Mouse (Mus musculus) heart, postnatal 14 days (tissue): ENCODE measurements around the gene Gm26992. TPM values are rescaled to one million over a fixed set of nuclear protein-coding genes. Genes with fewer than 3 reads are reported as not detected.
"Not testable (repeated sequence)": the region's sequence is repeated elsewhere in the genome, so short reads cannot be mapped to it uniquely, and the experiment has no call there.

Experiments
- DNase-seq, 2 experiments: peaks; one replicate each; pipeline ENCODE4 v3.0.0; 2021 to 2022
- intact Hi-C: fragments of 180-260 bp; cut with DNase I; formaldehyde crosslinking; loops from one replicate; pipeline ENCODE4 v1.15.1; 2025
- long read RNA-seq, 2 experiments: library from polyadenylated mRNA; stranded (forward); transcript quantifications; one replicate each; pipeline ENCODE4 v2.0.0; 2021
- total RNA-seq, 2 experiments: library from RNA; stranded (reverse); gene quantifications; 2 replicates each; pipeline ENCODE4 v1.2.3; 2021

The Gm26992 gene
- not detected for total RNA-seq
- long read RNA-seq, experiment 1 = 0 reads
- long read RNA-seq, experiment 2 = 0 reads

DNA sequence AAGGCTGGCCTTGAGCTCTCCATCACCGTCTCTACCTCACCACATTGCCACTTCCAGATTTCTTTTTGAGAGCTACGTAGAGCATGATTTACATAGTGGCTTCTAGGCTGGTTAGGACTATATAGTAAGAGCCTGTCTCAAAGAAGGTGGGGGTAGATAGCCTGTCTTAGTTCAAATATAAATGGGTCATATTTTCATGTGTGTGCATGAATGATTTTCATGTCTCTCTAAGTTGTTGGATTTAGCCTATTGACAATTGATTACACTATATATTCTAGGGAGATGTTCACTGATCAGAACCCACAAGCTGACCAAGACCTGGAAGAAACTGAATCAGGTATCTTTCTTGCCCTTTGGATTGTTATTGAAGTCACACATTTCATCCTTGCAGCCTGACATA lies at the start of gene Gm26992:
Gene Gm26992, plus strand, starts transcription at position 301 of the 400 bp plus-strand sequence.
- intact Hi-C loops = no loop called here
- no peak for DNase-seq

DNA sequence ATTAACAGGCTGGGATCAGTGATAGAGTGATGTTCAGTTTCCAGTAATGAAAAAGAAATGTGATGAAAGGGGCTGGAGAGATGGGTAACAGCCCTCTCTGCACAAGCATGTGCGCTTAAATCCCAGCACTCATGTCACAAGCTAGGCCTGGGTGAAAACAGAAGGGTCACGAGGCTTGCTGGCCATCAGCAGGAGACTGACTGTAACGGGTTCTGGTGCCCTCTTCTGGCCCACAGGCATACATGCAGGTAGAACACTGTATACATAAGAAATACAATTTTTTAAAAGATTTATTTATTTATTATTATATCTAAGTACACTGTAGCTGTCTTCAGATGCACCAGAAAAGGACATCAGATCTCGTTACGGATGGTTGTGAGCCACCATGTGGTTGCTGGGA lies 47.6 kb upstream of the Gm26992 start:
- intact Hi-C loops = no loop called here

DNA sequence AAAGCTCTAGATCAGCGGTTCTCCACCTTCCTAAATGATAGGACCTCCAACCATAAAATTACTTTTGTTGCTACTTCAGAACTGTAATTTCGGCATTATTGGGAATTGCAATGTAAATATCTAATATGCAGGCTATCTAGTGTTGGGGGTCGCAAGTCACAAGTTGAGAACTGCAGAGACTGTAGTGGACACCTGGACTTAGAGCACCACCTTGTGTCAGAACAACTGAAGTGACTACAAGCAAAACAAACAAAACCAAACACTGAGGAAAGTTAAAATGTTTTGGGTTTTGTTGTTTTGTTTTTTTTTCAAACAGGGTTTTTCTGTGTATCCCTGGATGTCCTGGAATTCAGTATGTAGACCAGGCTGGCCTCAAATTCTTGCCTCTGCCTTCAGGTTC lies 37.3 kb upstream of the Gm26992 start:
- DNase-seq = no peak
- intact Hi-C loops = no loop called here

More for the DNA sequence above, 47.6 kb upstream of the Gm26992 start:
- peak; percentile 6 to 10 for DNase-seq

DNA sequence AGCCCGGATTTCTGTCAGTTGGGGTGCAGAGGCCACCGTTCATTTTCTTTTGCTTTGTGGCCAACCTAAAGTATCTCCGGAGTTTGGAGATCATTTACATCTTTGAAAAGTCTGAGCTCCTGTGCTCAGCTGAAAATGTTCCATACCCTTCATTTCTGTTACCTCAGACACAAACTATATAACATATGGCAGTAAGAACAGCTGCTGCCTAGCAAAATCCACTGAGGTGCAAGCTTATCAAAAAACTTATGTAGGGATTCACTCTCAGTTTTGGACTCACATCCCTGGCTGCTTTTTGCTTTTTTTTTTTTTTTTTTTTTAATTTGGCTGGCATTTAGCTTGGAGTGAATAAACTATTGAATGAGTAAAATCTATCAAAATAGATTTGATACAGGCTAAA lies 33.7 kb upstream of the Gm26992 start:
- intact Hi-C loops = no loop called here
- DNase-seq = no peak

DNA sequence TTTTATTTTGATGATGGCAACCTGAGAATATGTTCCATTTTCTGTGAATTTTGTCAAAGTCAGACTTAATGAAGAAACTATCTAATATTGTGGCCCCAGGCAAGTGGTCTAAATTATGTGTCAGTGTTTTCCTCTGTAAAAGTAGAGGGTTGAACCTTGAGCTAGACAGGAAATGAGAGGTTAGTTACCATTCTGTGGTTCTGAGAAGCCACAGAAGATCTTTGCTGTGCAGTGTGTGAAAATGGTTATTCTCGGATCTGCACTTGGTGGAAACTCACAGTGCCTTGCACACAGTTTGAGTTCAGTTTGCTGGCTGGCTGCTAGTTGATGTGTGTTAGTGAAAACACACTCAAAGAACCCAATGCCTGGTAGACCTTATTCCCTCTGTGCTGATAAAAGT lies 28.0 kb upstream of the Gm26992 start:
- no peak for DNase-seq
- intact Hi-C loops = no loop called here

DNA sequence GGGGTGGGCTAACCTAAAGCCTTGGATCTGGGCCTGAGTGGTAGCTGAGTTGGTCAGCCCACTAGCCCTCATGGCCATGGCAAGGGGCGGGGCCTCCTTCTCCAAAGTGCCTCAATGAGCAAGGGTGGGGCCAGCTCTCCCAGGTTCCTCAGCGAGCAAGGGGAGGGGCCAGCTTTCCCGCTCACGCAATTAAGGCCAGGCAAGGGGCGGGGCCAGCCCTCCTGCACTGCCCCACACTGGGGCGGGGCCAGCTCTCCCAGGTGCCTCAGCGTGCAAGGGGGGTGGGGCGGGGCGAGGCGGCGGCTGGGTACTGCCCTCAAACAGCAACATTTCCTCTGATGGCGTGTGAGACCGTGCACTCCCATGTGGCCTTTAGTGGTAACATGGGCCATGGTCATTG lies 16.8 kb upstream of the Gm26992 start:
- no peak for DNase-seq
- intact Hi-C loops = no loop called here

DNA sequence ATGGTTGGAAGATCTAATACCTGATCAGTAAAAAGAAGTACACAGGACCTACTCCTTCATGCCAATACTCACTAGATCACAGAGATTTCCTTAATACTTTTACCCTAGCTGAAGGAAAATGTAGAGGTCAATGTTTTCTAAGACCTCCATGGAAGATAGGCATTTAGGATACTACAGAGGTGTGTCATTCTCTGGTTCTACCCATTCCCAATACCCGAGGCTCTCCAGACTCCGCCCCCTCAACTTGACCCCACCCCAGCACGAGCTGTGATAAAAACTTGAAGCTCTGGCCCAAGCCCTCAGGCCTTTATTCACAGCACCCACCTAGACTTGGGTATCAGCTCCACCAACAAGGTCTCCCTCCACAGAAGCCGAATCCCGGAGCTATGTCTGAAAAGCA lies 7.6 kb upstream of the Gm26992 start, which contains the start of gene Tsx:
Gene Tsx, plus strand, starts transcription at position 301 of the 400 bp plus-strand sequence.
- intact Hi-C loops = no loop called here
- no peak for DNase-seq

DNA sequence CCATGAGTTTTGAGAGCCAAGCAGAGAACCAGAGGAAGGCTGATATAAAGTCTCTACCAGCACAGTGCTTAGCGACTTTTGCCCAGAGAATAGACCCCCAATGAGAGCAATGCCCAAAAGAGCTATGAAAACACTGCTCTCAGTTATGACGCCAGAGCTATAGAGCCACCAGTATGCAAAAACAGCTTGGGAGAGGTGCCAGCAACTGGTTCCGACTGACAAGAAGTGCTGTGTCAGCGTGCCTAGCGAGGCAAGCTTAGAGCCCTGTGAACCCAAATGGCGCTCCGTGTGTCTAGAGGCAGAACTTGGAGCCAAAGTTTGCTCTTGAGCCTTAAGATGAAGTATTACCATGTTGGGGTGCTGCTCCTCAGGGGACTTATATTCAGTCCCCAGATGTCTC lies 5.9 kb downstream of the Gm26992 start:
- DNase-seq = no peak
- intact Hi-C loops = no loop called here

DNA sequence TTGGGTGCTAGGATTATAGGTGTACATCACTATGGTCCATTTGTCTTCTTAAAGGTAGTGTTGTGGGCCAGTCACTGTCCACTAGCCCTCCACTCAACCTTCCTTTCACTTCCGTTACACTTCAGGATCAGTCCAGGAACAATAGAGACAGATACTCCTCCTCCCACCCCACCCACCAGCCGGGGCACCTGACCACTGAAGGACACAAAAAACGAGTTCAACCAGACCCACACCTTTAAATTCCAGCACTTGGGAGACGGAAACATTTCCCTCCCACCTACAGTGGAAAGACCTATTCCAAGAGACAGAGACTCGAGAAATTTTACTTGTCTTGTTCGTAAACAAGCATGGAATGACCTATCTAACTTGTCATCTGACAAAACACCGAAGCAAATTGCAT lies 10.5 kb downstream of the Gm26992 start:
- no peak for DNase-seq
- intact Hi-C loops = loop anchor here (10.0 kb wide), 1 partner anchor 477 kb away; no protein-coding TSS in a partner anchor

DNA sequence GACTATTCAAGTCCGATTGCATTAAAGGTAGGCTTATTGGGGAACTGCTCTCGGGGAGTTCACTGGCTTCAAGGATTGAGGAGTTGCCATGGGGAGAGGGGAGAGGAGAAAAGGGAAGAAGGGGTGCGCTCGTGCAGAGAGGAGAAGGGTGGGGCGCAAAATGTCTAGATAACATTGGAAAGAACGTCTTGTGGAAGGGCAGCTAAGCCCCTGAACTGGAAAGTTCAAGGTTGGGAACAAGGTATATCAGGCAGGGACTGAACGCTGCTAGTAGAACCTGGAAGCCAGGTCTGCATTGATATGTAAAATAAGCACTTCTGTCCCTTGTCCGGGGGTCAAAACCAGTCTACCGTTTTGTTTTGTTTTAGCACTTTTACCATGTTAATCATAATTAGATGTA lies 16.2 kb downstream of the Gm26992 start:
- DNase-seq = no peak
- intact Hi-C loops = loop anchor here (10.0 kb wide), 1 partner anchor 483 kb away; no protein-coding TSS in a partner anchor

DNA sequence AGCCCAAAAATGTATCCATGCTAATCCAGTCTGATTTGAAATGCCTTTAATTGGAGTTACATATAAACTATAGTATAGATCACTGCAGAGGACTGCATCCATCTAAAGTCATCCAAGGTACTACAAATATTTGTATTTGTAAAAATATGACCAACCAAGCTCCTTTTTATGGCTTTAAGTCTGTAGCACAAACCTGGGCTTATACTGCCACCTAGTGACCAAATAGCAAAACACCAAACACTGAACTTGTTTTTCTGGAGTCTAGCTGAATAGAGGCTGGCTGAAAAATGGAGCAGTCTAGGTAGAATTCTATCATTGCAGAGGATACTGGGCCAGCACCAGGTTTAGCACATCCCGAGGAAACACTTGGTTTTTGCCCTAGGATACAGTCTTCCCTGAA lies 19.0 kb downstream of the Gm26992 start:
- intact Hi-C loops = no loop called here
- peak in 1 of 2 experiments; percentile 42 for DNase-seq

DNA sequence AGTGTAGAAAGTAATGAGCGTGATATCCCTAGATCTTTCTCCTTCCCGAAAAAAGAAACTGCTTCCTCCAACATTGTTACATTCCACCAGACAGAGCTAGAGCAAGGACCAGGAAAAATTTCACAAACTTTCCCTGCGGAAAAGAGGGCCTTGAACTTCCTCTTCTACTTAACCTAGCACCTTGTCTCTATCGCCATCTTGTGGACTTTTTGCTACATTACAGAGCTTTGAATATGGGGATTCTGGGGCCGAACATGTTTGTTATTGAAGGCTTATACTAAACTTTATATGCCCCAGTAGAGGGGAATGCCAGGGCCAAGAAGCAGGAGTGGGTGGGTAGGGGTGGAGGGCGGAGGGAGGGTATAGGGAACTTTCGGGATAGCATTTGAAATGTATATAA lies 21.9 kb downstream of the Gm26992 start:
- intact Hi-C loops = loop anchor here (2.0 kb wide), 1 partner anchor 183 kb away; no protein-coding TSS in a partner anchor
- DNase-seq = peak in 1 of 2 experiments; percentile 39

DNA sequence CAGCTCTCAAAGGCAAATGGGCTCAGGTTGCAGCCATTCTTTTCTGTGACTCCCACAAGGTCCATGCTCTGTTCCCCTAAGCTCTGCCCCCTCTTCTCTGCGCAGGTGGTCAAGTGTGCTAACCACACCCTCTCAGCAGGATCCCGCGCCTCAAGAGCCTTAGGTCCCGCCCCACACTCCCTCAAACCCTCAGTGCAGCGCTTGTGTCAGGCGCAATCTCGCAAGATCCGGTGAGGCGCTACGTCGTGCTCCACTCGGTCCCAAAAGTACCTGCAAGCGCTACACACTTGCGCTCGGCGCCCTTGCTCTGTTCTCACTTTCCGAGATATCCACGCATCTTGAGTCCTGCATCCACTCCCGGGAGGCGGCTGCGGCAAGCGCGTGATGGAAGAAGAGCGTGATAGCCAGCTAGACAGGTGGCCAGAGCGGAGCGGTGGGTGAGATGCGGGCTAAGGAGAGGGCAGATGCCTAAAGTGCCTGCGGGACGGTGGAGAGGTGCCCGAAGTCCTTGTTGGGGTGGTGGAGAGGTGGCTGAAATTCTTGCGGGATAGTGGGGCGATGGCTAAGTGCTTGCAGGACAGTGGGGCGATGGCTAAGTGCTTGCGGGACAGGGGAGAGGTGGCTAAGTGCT lies 25.8 kb downstream of the Gm26992 start:
- DNase-seq = peak; percentile 2 to 31

DNA sequence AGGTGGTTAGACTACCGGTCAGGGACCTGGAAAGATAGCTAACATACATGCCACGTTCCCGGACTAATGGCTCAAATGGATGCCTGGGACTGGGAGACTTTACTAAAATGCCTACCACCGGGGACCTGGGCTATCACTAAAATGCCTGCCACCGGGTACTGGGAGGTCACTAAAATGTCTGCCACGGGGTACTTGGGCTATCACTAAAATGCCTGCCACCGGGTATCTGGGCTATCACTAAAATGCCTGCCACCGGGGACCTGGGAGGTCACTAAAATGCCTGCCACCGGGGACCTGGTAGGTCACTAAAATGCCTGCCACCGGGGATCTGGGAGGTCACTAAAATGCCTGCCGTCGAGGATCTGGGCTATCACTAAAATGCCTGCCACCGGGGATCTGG lies 26.6 kb downstream of the Gm26992 start:
- DNase-seq, intact Hi-C loops: not testable (repeated sequence)

More for the DNA sequence above, 25.8 kb downstream of the Gm26992 start:
- intact Hi-C loops = no loop called here

DNA sequence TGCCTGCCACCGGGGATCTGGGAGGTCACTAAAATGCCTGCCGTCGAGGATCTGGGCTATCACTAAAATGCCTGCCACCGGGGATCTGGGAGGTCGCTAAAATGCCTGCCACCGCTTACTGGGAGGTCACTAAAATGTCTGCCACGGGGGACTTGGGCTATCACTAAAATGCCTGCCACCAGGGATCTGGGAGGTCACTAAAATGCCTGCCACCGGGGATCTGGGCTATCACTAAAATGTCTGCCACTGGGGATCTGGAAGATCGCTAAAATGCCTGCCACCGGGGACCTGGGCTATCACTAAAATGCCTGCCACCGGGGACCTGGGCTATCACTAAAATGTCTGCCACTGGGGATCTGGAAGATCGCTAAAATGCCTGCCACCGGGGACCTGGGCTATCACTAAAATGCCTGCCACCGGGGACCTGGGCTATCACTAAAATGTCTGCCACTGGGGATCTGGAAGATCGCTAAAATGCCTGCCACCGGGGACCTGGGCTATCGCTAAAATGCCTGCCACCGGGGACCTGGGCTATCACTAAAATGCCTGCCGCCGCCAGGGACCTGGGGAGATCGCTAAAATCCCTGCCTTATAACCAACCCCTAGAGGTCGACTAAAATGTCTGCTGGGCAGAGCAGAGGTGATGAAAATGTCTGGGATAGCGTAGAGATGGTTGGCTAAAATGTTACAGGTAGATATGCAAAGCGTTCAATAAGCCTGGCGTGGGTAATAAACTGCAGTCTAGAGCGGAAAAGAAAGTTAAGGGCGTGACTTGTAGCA lies 27.3 kb downstream of the Gm26992 start:
- DNase-seq, intact Hi-C loops: not testable (repeated sequence)

DNA sequence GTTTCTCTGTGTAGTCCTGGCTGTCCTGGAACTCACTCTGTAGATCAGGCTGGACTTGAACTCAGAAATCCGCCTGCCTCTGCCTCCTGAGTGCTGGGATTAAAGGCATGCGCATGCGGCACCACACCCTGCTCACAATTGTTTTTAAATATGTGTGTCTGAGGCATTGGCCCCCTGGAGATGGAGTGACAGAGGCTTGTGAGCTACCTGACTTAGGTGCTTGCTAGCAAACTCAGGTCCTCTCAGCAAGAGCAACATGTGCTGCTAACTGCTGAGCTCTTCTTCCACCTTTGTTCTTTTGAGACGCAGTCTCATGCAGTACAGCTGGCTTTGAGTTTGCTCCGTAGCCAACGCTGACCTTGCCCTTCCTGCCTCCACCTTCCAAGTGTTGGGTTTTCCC lies 31.0 kb downstream of the Gm26992 start:
- DNase-seq = no peak
- intact Hi-C loops = no loop called here

DNA sequence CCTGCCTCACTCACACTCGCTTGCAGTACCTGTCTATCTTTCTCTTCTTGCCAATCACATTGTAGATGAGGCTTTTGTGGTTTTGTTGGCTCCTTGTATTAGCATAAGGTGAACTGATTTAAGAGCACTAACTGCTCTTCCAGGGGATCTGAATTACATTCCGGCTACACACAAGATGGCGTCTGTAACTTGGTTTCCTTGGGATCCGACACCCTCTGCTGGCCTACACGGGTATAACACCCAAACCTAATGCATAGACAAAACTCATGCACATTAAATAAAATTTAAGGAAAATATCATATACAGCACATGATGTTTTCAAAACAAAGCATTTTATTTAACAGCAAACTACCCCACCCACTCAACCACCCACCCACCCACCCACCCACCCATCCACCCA lies 38.2 kb downstream of the Gm26992 start:
- intact Hi-C loops = no loop called here

DNA sequence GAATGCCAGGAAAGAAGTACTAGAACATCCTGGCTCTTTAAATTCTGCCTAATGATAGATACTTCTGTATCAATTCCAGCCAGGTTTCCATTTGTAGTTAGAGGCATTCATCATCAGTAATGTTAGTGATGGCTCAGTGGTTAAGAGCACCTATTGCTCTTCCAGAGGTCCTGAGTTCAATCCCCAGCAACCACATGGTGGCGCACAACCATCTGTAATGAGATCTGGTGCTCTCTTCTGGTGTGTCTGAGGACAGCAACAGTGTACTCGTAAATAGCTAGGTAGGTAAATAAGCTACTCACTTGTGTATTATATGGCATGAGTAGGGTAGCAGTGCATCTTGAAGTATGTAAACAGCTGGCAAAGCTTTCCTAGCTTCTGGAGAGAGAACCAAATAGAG lies 47.2 kb downstream of the Gm26992 start:
- no peak for DNase-seq
- intact Hi-C loops = no loop called here

More for the DNA sequence above, 38.2 kb downstream of the Gm26992 start:
- no peak for DNase-seq

DNA sequence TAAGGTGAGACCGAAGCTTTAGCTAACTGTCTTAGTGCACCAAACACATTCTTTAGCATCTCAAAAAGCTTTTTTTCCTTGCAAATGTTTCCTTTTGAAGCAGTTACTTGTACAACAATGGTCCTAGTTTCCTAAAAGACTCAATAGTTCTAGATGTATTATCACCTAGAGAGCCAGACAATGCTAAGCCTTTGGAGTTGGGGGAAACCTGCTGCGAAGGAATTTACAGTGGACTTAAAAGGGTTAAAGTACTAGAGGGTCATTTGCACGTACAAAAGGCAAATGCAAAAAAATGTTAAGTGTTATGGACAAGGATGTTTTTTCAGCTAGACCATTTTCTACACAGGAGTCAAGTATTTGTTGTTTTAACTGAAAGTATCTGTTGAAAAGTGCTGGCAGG lies 50.5 kb downstream of the Gm26992 start:
- intact Hi-C loops = no loop called here

DNA sequence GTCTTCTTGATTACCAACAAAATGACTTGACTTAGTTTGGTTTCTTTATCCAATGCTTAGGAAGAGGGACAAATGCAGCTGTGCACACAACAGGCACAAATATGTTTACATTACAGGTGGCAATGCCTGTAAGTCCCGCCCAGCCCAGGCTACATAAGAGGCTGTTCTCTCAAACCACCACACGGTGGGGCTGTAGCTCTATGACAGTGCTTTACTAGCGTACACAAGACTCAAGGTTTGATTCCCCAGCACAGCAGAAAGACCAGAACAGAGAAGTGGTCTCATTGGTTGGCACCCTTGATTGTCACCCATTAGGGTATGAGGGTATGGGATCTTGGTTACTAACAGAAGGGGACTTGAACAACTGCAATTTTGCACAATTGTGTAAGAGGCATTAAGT lies 55.7 kb downstream of the Gm26992 start:
- intact Hi-C loops = no loop called here
- DNase-seq = peak; percentile 36 to 70

More for the DNA sequence above, 50.5 kb downstream of the Gm26992 start:
- no peak for DNase-seq
